Mouse (Mus musculus): ENCODE results near the gene Vps35l. TPM values are rescaled to one million over a fixed set of nuclear protein-coding genes. Genes with fewer than 3 reads are reported as not detected.

The Vps35l gene
- total and polyA plus RNA-seq, 2 experiments from 2014 or later = 85.6 to 92.1 TPM

- no peak overlapping the region for H3K4me2 ChIP-seq (ENCODE audit: low read depth, low read length)
- no peak overlapping the region for H3K27ac ChIP-seq
- H3K4me1 ChIP-seq (ENCODE audit: insufficient read depth, low read length) = no peaks in the 10 kb centered on the region; the same call in 1 of the 2 replicates
- 53% methylated on average over 16 of the region's 16 CpGs for WGBS
- peaks cover 31% of the 10 kb centered on the region; the same call in 1 of the 2 replicates for H3K36me3 ChIP-seq (ENCODE audit: insufficient read depth, low read length)
- no peak overlapping the region for H3K4me3 ChIP-seq (ENCODE audit: low read length)
- no peak for TF ChIP-seq CTCF (IDR thresholded peaks at IDR 0.05; ENCODE audit: low read depth)
- no peak overlapping the region for H3K9ac ChIP-seq (replicated peaks; ENCODE audit: low read length)
- no peaks in the 10 kb centered on the region for H3K9me3 ChIP-seq (ENCODE audit: low read length)
- H3K27me3 ChIP-seq (ENCODE audit: insufficient read depth, low read length) = no peaks in the 10 kb centered on the region
- DNase-seq (ENCODE audit: low spot score) = peak; percentile 13
- no peak for ATAC-seq
Measured at GRCm38 (mm10) chr7:118806631-118807411, 66.8 kb downstream of the Vps35l start.

- Histone ChIP-seq H3K36me3 (ENCODE audit: insufficient read depth, low read length) (peaks cover 26% of the 10 kb centered on the region; the same call in 1 of the 2 replicates), H3K4me3 (ENCODE audit: low read length) (no peak overlapping the region), H3K4me1 (ENCODE audit: insufficient read depth, low read length) (no peaks in the 10 kb centered on the region; the same call in 1 of the 2 replicates), H3K9me3 (ENCODE audit: low read length) (no peaks in the 10 kb centered on the region), H3K27me3 (ENCODE audit: insufficient read depth, low read length) (no peaks in the 10 kb centered on the region), H3K4me2 (ENCODE audit: low read depth, low read length) (no peak overlapping the region), H3K27ac (no peak overlapping the region), H3K9ac (replicated peaks; ENCODE audit: low read length) (no peak overlapping the region)
- WGBS = 72% methylated on average over 8 of the region's 8 CpGs
- TF ChIP-seq CTCF (IDR thresholded peaks at IDR 0.05; ENCODE audit: low read depth) = no peak
- DNase-seq (ENCODE audit: low spot score) = peak; percentile 40
- ATAC-seq = no peak
Measured at GRCm38 (mm10) chr7:118807899-118808298, 67.9 kb downstream of the Vps35l start.

GRCm38 (mm10) chr7:118811407-118812106 lies 71.5 kb downstream of the Vps35l start:
- 82% methylated on average over 12 of the region's 12 CpGs for WGBS

GRCm38 (mm10) chr7:118813592-118813991 lies 73.6 kb downstream of the Vps35l start:
- Histone ChIP-seq H3K27ac (no peak overlapping the region), H3K4me3 (ENCODE audit: low read length) (no peak overlapping the region), H3K9ac (replicated peaks; ENCODE audit: low read length) (no peak overlapping the region), H3K9me3 (ENCODE audit: low read length) (no peaks in the 10 kb centered on the region), H3K27me3 (ENCODE audit: insufficient read depth, low read length) (no peaks in the 10 kb centered on the region), H3K4me1 (ENCODE audit: insufficient read depth, low read length) (no peaks in the 10 kb centered on the region), H3K4me2 (ENCODE audit: low read depth, low read length) (no peak overlapping the region), H3K36me3 (ENCODE audit: insufficient read depth, low read length) (peaks cover 28% of the 10 kb centered on the region)
- 84% methylated on average over 4 of the region's 4 CpGs for WGBS
- no peak for TF ChIP-seq CTCF (IDR thresholded peaks at IDR 0.05; ENCODE audit: low read depth)
- no peak for ATAC-seq
- no peak for DNase-seq (ENCODE audit: low spot score)

More at GRCm38 (mm10) chr7:118811407-118812106, 71.5 kb downstream of the Vps35l start:
- no peak overlapping the region for H3K4me3 ChIP-seq (ENCODE audit: low read length)
- no peak overlapping the region for H3K4me2 ChIP-seq (ENCODE audit: low read depth, low read length)
- H3K27ac ChIP-seq = no peak overlapping the region
- TF ChIP-seq CTCF (IDR thresholded peaks at IDR 0.05; ENCODE audit: low read depth) = no peak
- H3K4me1 ChIP-seq (ENCODE audit: insufficient read depth, low read length) = no peaks in the 10 kb centered on the region; the same call in 1 of the 2 replicates
- no peak for ATAC-seq
- H3K9ac ChIP-seq (replicated peaks; ENCODE audit: low read length) = no peak overlapping the region
- no peak for DNase-seq (ENCODE audit: low spot score)
- peaks cover 27% of the 10 kb centered on the region for H3K36me3 ChIP-seq (ENCODE audit: insufficient read depth, low read length)
- no peaks in the 10 kb centered on the region for H3K9me3 ChIP-seq (ENCODE audit: low read length)
- no peaks in the 10 kb centered on the region for H3K27me3 ChIP-seq (ENCODE audit: insufficient read depth, low read length)

- peaks cover 35% of the 10 kb centered on the region for H3K36me3 ChIP-seq (ENCODE audit: insufficient read depth, low read length)
- TF ChIP-seq CTCF (IDR thresholded peaks at IDR 0.05; ENCODE audit: low read depth) = no peak
- H3K9ac ChIP-seq (replicated peaks; ENCODE audit: low read length) = no peak overlapping the region
- no peaks in the 10 kb centered on the region for H3K9me3 ChIP-seq (ENCODE audit: low read length)
- no peaks in the 10 kb centered on the region for H3K27me3 ChIP-seq (ENCODE audit: insufficient read depth, low read length)
- no peak for ATAC-seq
- no peaks in the 10 kb centered on the region for H3K4me1 ChIP-seq (ENCODE audit: insufficient read depth, low read length)
- H3K4me2 ChIP-seq (ENCODE audit: low read depth, low read length) = no peak overlapping the region
- no peak for DNase-seq (ENCODE audit: low spot score)
- H3K27ac ChIP-seq = no peak overlapping the region
- 97% methylated on average over 3 of the region's 3 CpGs for WGBS
- H3K4me3 ChIP-seq (ENCODE audit: low read length) = no peak overlapping the region
Measured at GRCm38 (mm10) chr7:118816275-118816674, 76.2 kb downstream of the Vps35l start.

GRCm38 (mm10) chr7:118817741-118818140 lies 77.7 kb downstream of the Vps35l start:
- H3K27ac ChIP-seq = no peak overlapping the region
- no peaks in the 10 kb centered on the region for H3K27me3 ChIP-seq (ENCODE audit: insufficient read depth, low read length)
- H3K4me1 ChIP-seq (ENCODE audit: insufficient read depth, low read length) = no peaks in the 10 kb centered on the region
- no peak for TF ChIP-seq CTCF (IDR thresholded peaks at IDR 0.05; ENCODE audit: low read depth)
- H3K9me3 ChIP-seq (ENCODE audit: low read length) = no peaks in the 10 kb centered on the region
- H3K9ac ChIP-seq (replicated peaks; ENCODE audit: low read length) = no peak overlapping the region
- H3K4me3 ChIP-seq (ENCODE audit: low read length) = no peak overlapping the region
- no peak for DNase-seq (ENCODE audit: low spot score)
- no peak for ATAC-seq
- 91% methylated on average over 7 of the region's 7 CpGs for WGBS
- H3K4me2 ChIP-seq (ENCODE audit: low read depth, low read length) = no peak overlapping the region
- peaks cover 35% of the 10 kb centered on the region for H3K36me3 ChIP-seq (ENCODE audit: insufficient read depth, low read length)

Data from hindbrain, postnatal 0 days (tissue).